Mouse (Mus musculus): ENCODE measurements at regions not wholly inside any gene's neighbourhood (a gene's known extent, or its start where the extent isn't known, plus 50 kb on each side); places are given as distances from the start of the nearest gene placed in this dataset.

DNA sequence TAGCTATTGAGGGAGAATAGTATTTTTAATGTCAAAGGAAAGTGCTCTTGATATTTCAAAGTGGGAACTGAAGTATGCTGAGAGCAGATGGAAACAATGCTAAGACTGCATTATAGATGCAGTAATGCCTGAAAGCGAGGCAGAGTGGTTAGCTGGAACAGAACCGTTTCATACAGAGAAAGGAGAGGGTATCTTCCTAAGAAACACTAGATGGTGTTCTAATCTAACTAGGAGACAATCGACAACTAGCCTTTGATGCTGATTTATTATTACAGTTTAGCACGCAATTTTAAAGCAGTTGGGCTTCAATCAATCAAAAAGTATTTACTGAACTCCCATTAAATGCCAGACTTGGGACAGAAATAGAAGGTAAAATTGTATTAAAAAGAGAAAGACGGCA, 92.3 kb upstream of the Prdx4 start:
- DNase-seq: peak; percentile 1

Data from cerebellum, adult 9-10 months (tissue).